Mouse (Mus musculus): ENCODE measurements around the gene Casp8. TPM values are rescaled to one million over a fixed set of nuclear protein-coding genes. Genes with fewer than 3 reads are reported as not detected.
"Not testable (repeated sequence)": the region's sequence is repeated elsewhere in the genome, so short reads cannot be mapped to it uniquely, and the experiment has no call there.

Casp8 gene
- polyA plus RNA-seq, 1 experiment from 2014 or later = 25.8 TPM

DNA sequence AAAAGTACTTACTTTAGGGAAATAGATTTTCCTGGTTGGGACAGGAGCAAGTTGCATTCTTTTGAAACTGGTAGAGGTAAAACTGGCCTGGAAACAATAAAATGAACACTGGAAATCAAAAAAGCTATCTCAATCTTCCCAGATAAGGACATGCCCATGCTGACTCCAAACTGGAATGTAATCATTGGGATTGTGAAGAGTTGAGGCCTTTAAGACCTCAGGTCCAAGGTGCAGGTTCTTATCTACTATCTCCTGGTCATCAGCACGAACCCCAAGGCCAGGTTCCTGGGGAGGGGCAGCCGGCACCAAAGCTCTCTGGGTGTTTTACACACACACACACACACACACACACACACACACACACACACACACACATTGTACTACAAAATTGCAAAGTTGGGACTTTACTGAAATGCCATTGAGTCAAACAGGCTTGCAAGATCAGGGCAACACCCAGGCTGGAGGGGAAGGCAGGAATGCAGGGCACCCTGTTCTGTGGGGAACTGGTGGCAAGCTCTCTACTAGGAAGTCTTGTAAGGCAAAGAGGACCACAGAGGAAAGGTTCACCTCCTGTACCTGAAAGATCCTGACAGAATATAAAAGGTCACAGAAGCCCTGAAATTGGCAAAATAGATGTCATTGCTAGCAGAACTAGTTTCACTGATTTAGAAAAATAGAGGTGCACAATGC lies 96.5 kb downstream of the Casp8 start:
- H3K9ac ChIP-seq (ENCODE audit: low read depth, low read length); H3K27me3 ChIP-seq (ENCODE audit: control insufficient read depth, insufficient read depth, low read length); H3K27ac ChIP-seq (ENCODE audit: low read depth, low read length); H3K36me3 ChIP-seq (ENCODE audit: control insufficient read depth, insufficient read depth, low read length); H3K4me1 ChIP-seq (ENCODE audit: control insufficient read depth, insufficient read depth, low read length); H3K9me3 ChIP-seq (replicated peaks; ENCODE audit: control insufficient read depth, low read length); ATAC-seq (replicated peaks; ENCODE audit: insufficient number of reproducible peaks, low FRiP score, low TSS enrichment); H3K4me2 ChIP-seq; H3K4me3 ChIP-seq (ENCODE audit: low read depth, low read length): not testable (repeated sequence)
- WGBS (ENCODE audit: insufficient replicate concordance) = 74% methylated on average over 2 of the region's 2 CpGs

DNA sequence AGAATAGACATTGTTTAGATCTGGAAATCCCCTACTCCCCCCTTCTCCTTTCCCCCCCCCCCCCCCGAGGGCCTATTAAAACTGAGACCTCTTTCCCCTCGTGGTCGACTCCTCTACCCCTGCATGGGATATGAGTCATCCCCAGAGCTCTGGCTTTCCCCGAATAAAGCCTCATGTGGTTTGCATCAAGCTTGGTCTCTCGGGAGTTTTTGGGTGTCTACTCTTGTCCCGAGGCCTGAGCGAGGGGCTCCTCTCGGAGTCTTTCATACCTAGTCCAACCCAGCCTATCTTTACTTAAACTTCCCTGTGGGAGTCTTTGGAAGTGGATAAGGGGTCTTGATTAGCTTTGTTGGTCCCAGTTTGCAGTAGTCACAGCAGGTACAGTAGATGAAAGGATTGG lies 97.2 kb downstream of the Casp8 start:
- WGBS (ENCODE audit: insufficient replicate concordance) = 85% methylated on average over 8 of the region's 8 CpGs
- not testable (repeated sequence) for ATAC-seq (replicated peaks; ENCODE audit: insufficient number of reproducible peaks, low FRiP score, low TSS enrichment)

More for the DNA sequence above, 97.2 kb downstream of the Casp8 start:
- H3K4me1 ChIP-seq (ENCODE audit: control insufficient read depth, insufficient read depth, low read length); H3K36me3 ChIP-seq (ENCODE audit: control insufficient read depth, insufficient read depth, low read length); H3K27ac ChIP-seq (ENCODE audit: low read depth, low read length); H3K27me3 ChIP-seq (ENCODE audit: control insufficient read depth, insufficient read depth, low read length); H3K4me2 ChIP-seq; H3K4me3 ChIP-seq (ENCODE audit: low read depth, low read length); H3K9me3 ChIP-seq (replicated peaks; ENCODE audit: control insufficient read depth, low read length); H3K9ac ChIP-seq (ENCODE audit: low read depth, low read length): not testable (repeated sequence)

Other genes with a start within 250 kb of the Casp8 start
- 5.2 and 6.4 TPM in 2 replicates for gene Fam126b, start 209.1 kb upstream of the Casp8 start, polyA plus RNA-seq (2014; fragmentation: Nextera tagmentation; extraction: Ambion mirVana)
- 195 and 206 TPM in 2 replicates for gene Ndufb3, start 209.0 kb upstream of the Casp8 start, polyA plus RNA-seq (2014; fragmentation: Nextera tagmentation; extraction: Ambion mirVana)
- not detected in 2 replicates for gene Als2cr12, start 99.4 kb upstream of the Casp8 start, polyA plus RNA-seq (2014; fragmentation: Nextera tagmentation; extraction: Ambion mirVana)
- gene Cflar, start 83.9 kb upstream of the Casp8 start, polyA plus RNA-seq (2014; fragmentation: Nextera tagmentation; extraction: Ambion mirVana) = 26.7 and 32.6 TPM in 2 replicates
- 29.8 and 33.9 TPM in 2 replicates for gene Trak2, start 178.1 kb downstream of the Casp8 start, polyA plus RNA-seq (2014; fragmentation: Nextera tagmentation; extraction: Ambion mirVana)
- gene Stradb, start 178.1 kb downstream of the Casp8 start, polyA plus RNA-seq (2014; fragmentation: Nextera tagmentation; extraction: Ambion mirVana) = 26.9 and 27.5 TPM in 2 replicates

Measured in heart, embryonic 11.5 days (tissue).